Mouse (Mus musculus) midbrain, embryonic 16.5 days (tissue): ENCODE results near the gene Tnfrsf23. TPM values are rescaled to one million over a fixed set of nuclear protein-coding genes. Genes with fewer than 3 reads are reported as not detected.

Experiments used
- ATAC-seq: fragments of 200-750 bp; cut with Nextera tagmentation; 2 replicates; pipeline ENCODE4 v1.8.0; 2017; ENCODE audit warnings: moderate TSS enrichment
- H3K27ac ChIP-seq: fragments of 300-500 bp; sonication (generic); 2 replicates; pipeline ENCODE4 v1.5.1; 2014; ENCODE audit warnings: mild to moderate bottlenecking, low read length, mixed read lengths
- H3K27me3 ChIP-seq: fragments of 300-500 bp; sonication (generic); 2 replicates; pipeline ENCODE4 v1.6.1; 2014; ENCODE audit warnings: low read depth, low read length, mixed read lengths; ENCODE audit not compliant: control insufficient read depth, insufficient read depth
- H3K36me3 ChIP-seq: fragments of 300-500 bp; sonication (generic); 2 replicates; pipeline ENCODE4 v1.6.1; 2014; ENCODE audit warnings: mild to moderate bottlenecking, low read length, moderate library complexity, mixed read lengths; ENCODE audit not compliant: control insufficient read depth, insufficient read depth
- H3K4me1 ChIP-seq: fragments of 300-500 bp; sonication (generic); 2 replicates; pipeline ENCODE4 v1.6.1; 2014; ENCODE audit warnings: mild to moderate bottlenecking, low read length, mixed read lengths; ENCODE audit not compliant: control insufficient read depth, insufficient read depth
- H3K4me2 ChIP-seq: fragments of 300-500 bp; sonication (generic); 2 replicates; pipeline ENCODE4 v1.6.1; 2014; ENCODE audit warnings: mild to moderate bottlenecking, low read length, mixed read lengths
- H3K4me3 ChIP-seq: fragments of 300-500 bp; sonication (generic); 2 replicates; pipeline ENCODE4 v1.5.1; 2014; ENCODE audit warnings: low read depth, mild to moderate bottlenecking, low read length, moderate library complexity, mixed read lengths
- H3K9ac ChIP-seq: fragments of 300-500 bp; sonication (generic); 2 replicates; pipeline ENCODE4 v1.6.1; 2014; ENCODE audit warnings: low read depth, low read length, mixed read lengths
- H3K9me3 ChIP-seq: fragments of 300-500 bp; sonication (generic); replicated peaks from 2 replicates; pipeline ENCODE4 v1.6.1; 2014; ENCODE audit warnings: mild to moderate bottlenecking, low read length, mixed read lengths; ENCODE audit not compliant: control insufficient read depth, poor library complexity, severe bottlenecking
- WGBS: fragments of 180-500 bp; shearing (Covaris S2); extraction: QIAGEN DNeasy Blood & Tissue Kit; methylation state at CpG from one replicate; pipeline ENCODE4 v1.1.7; 2014; 5-methylcytosine and 5-hydroxymethylcytosine counted together
- polyA plus RNA-seq: library from polyadenylated mRNA; unstranded; fragments of >200 nt; fragmentation: Nextera tagmentation; extraction: Ambion mirVana; gene quantifications from 2 replicates; pipeline ENCODE4 v1.2.1, GENCODE M21; 2015

Tnfrsf23 gene
- 0.72 and 0.90 TPM in 2 replicates for polyA plus RNA-seq

DNA sequence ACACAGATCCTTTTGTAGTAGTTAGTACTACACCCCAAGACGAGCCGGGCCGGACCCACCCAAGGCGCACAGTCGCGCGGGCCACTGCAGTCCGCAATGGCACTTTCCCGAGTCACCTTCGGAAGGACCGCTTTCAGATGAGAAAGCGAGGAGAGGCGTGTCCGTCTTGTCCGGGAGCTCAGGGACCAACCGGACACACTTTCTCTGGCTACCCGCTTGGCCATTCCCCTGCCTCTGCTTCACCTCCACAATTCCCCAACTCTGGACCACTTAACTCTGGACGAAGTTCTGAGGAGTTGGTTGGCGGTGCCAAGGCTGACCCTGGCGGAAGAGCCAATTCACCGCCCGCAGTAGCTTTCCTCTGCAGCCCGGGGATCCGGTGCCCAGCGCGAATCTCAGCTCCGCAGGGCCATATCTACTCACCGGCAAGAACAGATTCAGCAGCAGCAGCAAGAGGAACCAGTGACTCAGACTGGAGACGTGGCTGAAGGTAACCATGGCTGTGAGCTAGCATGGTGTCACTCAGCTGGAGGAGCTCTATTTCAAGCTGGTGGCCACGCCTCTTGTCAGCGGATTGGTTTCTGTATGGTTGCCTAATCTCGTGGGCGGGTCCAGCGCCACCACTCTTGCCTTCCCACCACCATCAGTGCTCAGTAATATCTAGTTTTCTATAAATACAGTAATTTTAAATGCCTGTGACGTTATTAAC, at the start of gene Tnfrsf23:
Gene Tnfrsf23, minus strand, starts transcription at position 514 of the 709 bp plus-strand sequence.
- H3K27ac ChIP-seq = no peak within 1 kb of the TSS
- ATAC-seq = peak; percentile 89
- 3% methylated on average over 34 of the region's 35 CpGs for WGBS
- H3K4me2 ChIP-seq = peak within 1 kb of the TSS; percentile 83
- peaks cover 5% of the 10 kb centered on the region; the same call in 1 of the 2 replicates for H3K4me1 ChIP-seq
- H3K27me3 ChIP-seq = no peaks in the 10 kb centered on the region; the same call in 1 of the 2 replicates
- H3K9me3 ChIP-seq = no peaks in the 10 kb centered on the region
- peak within 1 kb of the TSS; percentile 35; the same call in 1 of the 2 replicates for H3K9ac ChIP-seq
- H3K4me3 ChIP-seq = peak within 1 kb of the TSS; percentile 36
- H3K36me3 ChIP-seq = peaks cover 26% of the 10 kb centered on the region

DNA sequence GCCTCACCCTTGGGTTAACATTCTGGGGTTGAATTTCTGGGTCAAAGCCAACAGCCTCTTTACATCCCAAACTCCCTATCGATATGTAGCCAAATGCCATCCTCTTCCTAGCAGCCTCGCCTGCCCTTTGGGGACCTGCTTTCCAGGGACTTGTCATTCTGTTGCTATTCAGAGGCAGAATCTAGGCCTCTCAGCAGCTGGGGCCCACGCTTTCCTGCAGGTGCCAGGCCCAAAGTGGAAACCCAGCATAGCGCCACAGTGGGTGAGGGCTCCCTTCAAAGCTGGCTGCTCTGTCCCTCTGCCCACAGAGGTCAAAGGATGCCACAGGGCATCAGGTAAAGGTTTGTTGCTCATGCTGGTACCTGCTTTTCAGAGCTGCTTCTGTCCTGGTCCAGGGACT, 48.1 kb upstream of the Tnfrsf23 start:
- ATAC-seq = no peak
- Histone ChIP-seq H3K9ac (no peak overlapping the region), H3K27ac (no peak overlapping the region), H3K36me3 (0 out of 2 replicates have a peak, but pooled peaks cover 6% of the 10 kb centered on the region), H3K4me2 (no peak overlapping the region), H3K4me1 (peaks cover 21% of the 10 kb centered on the region), H3K4me3 (no peak overlapping the region), H3K27me3 (no peaks in the 10 kb centered on the region), H3K9me3 (no peaks in the 10 kb centered on the region)
- WGBS = 85% methylated on average over 4 of the region's 4 CpGs

DNA sequence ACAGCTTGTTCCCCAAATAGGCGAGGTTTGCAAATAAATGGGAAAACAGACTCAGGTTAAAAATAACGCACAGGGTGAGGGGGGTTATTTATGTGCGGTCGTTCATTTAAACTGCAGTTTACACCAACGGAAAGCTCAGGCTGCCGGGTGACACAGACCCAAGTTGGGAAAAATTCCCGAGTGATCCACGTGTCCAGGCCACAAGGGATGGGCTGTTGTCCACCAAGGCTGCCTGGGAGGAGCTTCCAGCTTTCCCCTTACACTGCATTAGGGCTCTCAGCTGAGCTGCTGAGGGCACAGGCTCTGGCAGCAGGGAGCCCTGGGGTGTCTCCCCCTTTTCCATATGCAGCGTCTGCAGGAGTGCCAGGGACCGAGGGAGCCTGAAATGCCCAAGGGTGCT, 44.2 kb upstream of the Tnfrsf23 start:
- no peak overlapping the region for H3K4me3 ChIP-seq
- WGBS = 83% methylated on average over 10 of the region's 10 CpGs
- no peak overlapping the region for H3K9ac ChIP-seq
- peaks cover 6% of the 10 kb centered on the region; the same call in 1 of the 2 replicates for H3K36me3 ChIP-seq
- no peak for ATAC-seq
- H3K27ac ChIP-seq = no peak overlapping the region
- H3K4me1 ChIP-seq = 0 out of 2 replicates have a peak, but pooled peaks cover 3% of the 10 kb centered on the region
- no peaks in the 10 kb centered on the region for H3K27me3 ChIP-seq
- no peaks in the 10 kb centered on the region for H3K9me3 ChIP-seq
- H3K4me2 ChIP-seq = no peak overlapping the region

DNA sequence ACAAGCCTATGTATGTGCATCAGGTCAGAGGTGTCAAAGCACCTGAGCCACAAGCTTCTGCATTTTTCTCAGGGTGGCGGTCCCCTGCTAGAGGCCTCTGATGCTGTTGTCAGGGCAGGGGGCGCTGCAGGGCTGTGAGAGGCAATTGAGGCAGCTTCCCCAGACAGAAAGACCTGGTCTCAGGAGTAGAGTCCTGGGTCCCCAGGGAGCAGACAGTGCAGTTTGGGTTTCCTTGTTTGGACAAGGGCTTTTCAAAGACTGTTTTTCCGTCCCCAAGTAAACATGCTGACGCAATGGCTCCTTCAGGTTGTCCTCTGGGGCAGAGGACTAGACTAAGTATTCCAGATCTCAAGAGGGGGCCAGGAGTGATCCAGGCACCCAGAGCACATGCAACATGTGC, 40.7 kb upstream of the Tnfrsf23 start:
- no peak overlapping the region for H3K4me2 ChIP-seq
- no peak for ATAC-seq
- no peaks in the 10 kb centered on the region for H3K9me3 ChIP-seq
- 0 out of 2 replicates have a peak, but pooled peaks cover 3% of the 10 kb centered on the region for H3K4me1 ChIP-seq
- H3K4me3 ChIP-seq = no peak overlapping the region
- H3K36me3 ChIP-seq = no peaks in the 10 kb centered on the region; the same call in 1 of the 2 replicates
- H3K27me3 ChIP-seq = no peaks in the 10 kb centered on the region
- H3K27ac ChIP-seq = no peak overlapping the region
- 91% methylated on average over 4 of the region's 4 CpGs for WGBS
- H3K9ac ChIP-seq = no peak overlapping the region

DNA sequence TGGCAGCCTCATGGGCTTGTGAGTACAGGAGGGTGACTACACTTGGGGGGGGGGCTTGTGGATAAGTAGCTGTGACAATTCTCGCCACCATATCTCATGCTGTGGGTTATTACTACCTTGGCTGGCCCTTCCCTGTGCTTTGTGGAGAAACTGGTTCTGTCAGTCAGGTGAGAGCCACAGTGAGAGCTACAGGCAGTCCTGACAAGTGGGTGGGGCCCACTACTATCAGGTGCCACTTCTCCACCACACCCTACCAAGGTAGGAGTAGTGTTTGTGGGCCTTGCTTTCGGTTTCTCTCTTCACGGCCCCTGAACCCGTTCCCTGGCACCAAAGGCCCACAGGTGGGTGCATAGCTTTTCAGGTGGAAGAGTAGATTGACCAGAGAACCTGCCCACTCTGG, 38.2 kb upstream of the Tnfrsf23 start:
- no peaks in the 10 kb centered on the region for H3K27me3 ChIP-seq
- no peak overlapping the region for H3K27ac ChIP-seq
- no peaks in the 10 kb centered on the region for H3K4me1 ChIP-seq
- H3K9ac ChIP-seq = no peak overlapping the region
- H3K36me3 ChIP-seq = no peaks in the 10 kb centered on the region; the same call in 1 of the 2 replicates
- WGBS = 96% methylated on average over 4 of the region's 4 CpGs
- H3K4me2 ChIP-seq = no peak overlapping the region
- ATAC-seq = no peak
- no peak overlapping the region for H3K4me3 ChIP-seq
- no peaks in the 10 kb centered on the region for H3K9me3 ChIP-seq

DNA sequence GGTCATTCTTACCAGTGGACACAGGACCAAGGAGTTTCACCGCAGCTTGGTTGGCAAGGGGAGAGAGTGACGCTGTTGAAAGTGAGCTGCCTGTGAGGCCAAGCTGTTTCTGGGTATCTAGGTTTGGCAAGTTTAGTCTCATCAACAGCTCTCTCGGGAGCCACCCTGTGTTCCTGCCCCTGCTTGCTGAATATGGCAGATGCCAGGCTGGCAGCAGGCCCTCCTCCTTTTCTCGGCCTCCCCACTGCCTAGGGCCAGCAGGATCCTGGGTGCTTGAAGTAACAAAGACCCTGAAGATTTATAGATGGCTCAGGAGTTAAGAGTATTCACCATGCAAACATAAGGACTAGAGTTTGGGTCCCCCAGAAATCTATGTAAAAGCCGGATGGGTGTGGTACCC, 37.0 kb upstream of the Tnfrsf23 start:
- Histone ChIP-seq H3K4me1 (no peaks in the 10 kb centered on the region), H3K27ac (no peak overlapping the region), H3K36me3 (no peaks in the 10 kb centered on the region; the same call in 1 of the 2 replicates), H3K9ac (no peak overlapping the region), H3K27me3 (no peaks in the 10 kb centered on the region), H3K4me2 (no peak overlapping the region), H3K9me3 (no peaks in the 10 kb centered on the region), H3K4me3 (no peak overlapping the region)
- no peak for ATAC-seq
- 85% methylated on average over 5 of the region's 5 CpGs for WGBS

DNA sequence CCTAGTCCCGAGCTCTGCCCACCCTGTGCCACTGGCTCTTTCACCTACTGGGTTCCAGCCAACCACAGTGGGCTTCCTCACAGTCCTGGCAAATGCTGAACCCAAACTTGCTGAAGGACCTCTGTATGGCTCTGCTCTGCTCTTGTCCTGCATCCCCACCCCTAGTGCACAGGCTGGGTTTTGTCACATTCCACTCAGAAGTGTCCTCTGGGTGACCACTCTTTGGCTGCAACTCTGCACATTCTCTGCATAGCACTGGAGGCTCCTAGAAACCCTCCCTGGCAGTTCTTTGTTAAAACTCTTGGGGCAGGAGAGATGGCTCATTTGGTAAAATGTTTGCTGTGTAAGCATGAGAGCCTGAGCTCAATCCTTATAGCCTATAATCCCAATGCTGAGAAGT, 32.1 kb upstream of the Tnfrsf23 start:
- ATAC-seq = no peak
- H3K4me1 ChIP-seq = no peaks in the 10 kb centered on the region
- H3K4me2 ChIP-seq = no peak overlapping the region
- no peak overlapping the region for H3K27ac ChIP-seq
- H3K4me3 ChIP-seq = no peak overlapping the region
- H3K36me3 ChIP-seq = peaks cover 12% of the 10 kb centered on the region
- no peaks in the 10 kb centered on the region for H3K9me3 ChIP-seq
- no peaks in the 10 kb centered on the region for H3K27me3 ChIP-seq
- no peak overlapping the region for H3K9ac ChIP-seq
- WGBS = 92% methylated on average over 1 of the region's 1 CpGs

DNA sequence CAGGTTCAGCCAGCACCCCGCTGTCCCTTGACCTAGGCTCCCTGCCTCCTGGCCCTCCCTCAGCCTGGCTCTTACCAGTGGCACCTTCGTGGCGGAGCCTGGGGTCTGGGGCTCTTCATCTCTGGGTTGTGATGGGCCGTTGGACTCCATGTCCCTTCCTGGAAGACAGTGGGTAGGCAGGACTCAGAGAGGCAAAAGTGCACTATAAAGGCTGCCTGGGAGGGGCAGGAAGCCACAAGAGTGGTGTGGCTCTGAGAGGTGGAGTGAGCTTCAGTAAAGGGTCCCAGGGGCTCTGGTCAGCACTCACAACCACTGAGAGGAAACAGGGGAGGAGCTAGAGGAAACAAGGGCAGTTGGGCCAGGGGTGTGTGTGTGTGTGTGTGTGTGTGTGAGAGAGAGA, 27.7 kb upstream of the Tnfrsf23 start:
- 81% methylated on average over 4 of the region's 4 CpGs for WGBS
- no peak overlapping the region for H3K4me3 ChIP-seq
- no peak overlapping the region for H3K27ac ChIP-seq
- no peaks in the 10 kb centered on the region for H3K4me1 ChIP-seq
- H3K9ac ChIP-seq = no peak overlapping the region
- H3K9me3 ChIP-seq = no peaks in the 10 kb centered on the region
- no peak for ATAC-seq
- H3K27me3 ChIP-seq = no peaks in the 10 kb centered on the region
- H3K4me2 ChIP-seq = no peak overlapping the region
- H3K36me3 ChIP-seq = peaks cover 24% of the 10 kb centered on the region

DNA sequence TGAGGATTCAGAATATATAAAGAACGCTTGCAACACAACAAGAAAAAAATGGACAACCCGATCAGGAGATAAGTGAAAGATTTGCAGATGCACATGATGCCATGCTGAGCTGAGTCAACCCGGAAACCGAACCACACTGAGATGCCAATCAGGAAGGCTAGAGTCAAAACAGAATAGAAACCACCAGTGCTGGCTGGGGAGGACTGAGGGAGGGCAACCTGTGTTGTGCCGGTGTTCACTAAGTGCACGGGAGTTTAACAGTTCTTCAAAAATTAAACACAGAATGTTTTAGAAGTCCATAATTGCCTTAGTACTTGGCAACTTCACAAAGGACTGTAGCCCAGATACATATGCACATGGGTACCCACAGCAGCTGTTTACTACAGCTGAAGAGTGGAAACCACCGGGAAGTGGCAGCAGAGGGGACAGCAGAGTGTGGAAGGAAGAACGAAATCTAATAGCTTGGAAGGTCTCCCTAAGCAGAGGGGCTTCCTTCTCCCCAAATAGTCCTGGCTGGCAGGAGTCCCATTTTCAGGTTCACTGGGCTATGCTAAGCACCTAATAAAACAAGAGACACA, 27.2 kb upstream of the Tnfrsf23 start:
- H3K36me3 ChIP-seq = peaks cover 24% of the 10 kb centered on the region
- 76% methylated on average over 8 of the region's 8 CpGs for WGBS

More for the DNA sequence above, 27.2 kb upstream of the Tnfrsf23 start:
- H3K27me3 ChIP-seq = no peaks in the 10 kb centered on the region
- H3K9me3 ChIP-seq = no peaks in the 10 kb centered on the region
- ATAC-seq = no peak
- H3K9ac ChIP-seq = no peak overlapping the region
- no peaks in the 10 kb centered on the region for H3K4me1 ChIP-seq
- H3K27ac ChIP-seq = no peak overlapping the region
- no peak overlapping the region for H3K4me3 ChIP-seq
- no peak overlapping the region for H3K4me2 ChIP-seq
